Mouse (Mus musculus) gonadal fat pad, adult 2 months (tissue): Measurements from ENCODE around the gene Slco6c1. TPM values are rescaled to one million over a fixed set of nuclear protein-coding genes. Genes with fewer than 3 reads are reported as not detected.

Source experiments
- DNase-seq: peaks from one replicate; pipeline ENCODE4 v3.0.0-alpha.2; 2012; ENCODE audit warnings: low read depth
- polyA plus RNA-seq: library from polyadenylated mRNA; depleted of rRNA; stranded (reverse); fragments of >200 nt; gene quantifications from 2 replicates; pipeline ENCODE4 v1.2.3, GENCODE M21; 2012; rRNA removed

Gene Slco6c1
- 0.03 and 0.14 TPM in 2 replicates for polyA plus RNA-seq

DNA sequence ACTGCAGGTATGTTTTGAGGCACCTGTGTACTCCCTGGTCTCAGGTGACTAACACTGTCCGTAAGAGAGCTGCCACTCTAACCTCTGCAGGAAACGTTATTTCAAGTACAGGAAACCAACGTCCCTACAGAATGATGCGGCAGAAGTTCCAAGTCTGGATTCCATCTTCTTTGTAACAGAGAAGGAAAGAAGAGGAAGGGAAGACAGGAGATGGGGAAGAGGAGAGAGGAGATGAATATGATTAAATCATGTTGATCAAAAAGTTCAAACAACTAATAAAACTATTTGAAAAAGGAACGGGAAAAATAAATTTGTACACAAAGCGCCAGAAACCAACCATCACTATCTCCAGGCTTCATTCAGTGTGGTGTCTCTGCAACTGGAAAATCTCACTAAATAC is at the start of gene Slco6c1:
Gene Slco6c1 (minus strand): TSS at position 101 of the 400 bp plus-strand sequence.
- no peak for DNase-seq

DNA sequence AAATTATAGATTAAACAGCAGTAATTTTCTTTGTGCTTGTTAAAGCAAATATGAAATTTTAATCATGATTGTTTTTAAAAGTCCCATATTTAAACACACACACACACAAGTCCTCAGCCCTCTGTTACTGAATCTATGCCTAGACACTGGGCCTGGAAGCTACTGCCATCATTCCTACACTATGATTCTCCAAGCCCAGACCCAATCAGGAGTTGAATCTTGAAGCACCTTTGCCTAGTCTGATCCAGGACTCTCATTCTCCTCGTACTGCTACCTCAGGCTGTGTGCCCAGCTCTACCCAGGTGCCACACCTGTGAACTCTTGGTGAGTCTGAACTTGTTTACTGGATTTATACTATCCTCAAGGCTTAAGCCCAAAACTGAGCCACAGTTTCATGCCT is 89.1 kb downstream of the Slco6c1 start:
- DNase-seq: no peak

DNA sequence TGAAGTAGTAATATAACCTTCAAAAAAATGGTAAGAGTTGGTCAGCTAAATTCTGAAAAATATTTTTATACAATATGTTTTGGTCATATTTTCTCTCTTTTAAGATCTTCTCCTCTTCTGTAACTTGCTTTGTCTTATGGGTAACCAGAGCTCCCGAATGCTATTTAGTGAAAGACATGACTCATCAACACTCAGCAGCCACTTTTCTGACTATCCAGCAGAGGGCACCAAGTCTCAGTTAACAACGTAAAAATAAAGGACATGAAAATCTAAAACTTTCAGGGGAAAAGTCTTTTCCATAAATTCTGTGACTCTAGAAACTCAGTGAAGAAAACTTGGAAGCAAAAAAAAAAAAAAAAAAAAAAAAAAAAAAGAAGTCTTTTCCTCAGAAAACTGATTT is 89.6 kb downstream of the Slco6c1 start:
- no peak for DNase-seq

DNA sequence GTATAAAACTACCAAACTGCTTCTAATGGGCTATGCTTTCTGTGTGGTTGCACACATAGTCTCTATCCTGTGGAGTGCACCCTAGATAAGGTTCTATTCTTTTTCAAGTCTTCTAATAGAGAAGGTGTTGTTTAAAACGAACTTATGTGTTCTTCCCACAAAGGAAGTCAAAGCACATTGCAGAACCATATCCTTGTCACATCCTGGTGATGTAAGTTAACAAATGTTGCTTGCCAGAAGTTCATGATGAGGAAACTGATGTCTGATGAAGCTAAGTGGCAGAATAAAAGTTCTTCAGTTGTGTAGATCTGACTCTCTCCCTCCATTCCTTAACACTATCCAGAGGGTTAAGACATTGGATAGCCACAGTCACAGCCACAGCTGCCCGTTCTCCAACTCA is 90.1 kb downstream of the Slco6c1 start:
- no peak for DNase-seq

DNA sequence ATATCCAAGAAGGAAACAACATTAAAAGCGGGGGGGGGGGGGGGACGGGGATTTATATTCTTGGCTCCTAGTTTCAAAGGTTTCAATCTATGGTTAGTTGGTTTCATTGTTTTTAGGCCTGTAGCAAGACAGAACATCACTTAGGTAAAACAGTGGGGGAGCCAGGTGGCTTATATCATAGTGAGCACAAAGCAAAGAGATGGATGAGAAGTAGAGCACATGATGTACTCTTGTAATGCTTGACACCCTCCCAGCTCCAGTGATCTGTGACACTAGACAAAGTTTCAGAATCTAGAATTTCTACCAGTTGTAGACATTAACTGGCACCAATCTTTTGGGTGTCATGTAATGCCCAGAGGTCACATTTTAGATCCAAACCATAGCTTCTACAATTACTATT is 106.7 kb downstream of the Slco6c1 start:
- DNase-seq: no peak

DNA sequence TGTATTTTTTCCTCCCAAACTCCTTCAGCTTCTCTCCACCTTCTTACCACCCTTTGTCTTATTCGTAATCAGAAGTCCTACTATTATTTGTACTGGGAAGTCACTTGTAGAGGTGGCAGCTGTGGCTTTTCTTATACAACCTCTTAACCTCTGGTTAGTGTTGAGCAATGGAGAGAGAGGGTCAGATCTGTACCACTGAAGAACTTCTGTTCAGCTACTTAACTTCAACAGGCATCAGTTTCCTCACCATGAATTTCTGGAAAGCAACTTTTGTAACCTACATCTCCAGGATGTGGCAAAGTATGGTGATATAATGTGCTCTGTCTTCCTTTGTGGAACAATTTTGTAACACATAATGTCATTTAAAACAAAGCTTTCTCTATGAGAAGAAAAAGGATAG is 108.7 kb downstream of the Slco6c1 start:
- no peak for DNase-seq

DNA sequence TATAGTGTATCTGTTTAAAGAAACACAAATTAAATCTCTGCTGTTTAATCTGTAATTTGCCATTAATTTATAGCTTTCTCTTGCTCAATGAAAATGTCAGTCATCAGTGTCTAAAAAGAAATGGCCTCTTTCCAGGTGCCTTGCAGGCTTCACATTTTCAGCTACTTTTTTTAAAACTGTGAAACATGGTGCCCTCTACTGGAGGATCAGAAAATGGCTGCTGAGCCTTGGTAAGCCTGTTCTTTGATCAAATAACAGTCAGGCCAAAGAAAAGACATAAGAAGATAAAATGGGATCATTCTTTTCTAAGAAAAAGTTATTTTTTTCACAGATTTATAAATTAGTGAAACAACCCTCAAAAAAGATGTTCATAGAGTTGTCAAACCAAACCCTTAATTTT is 109.1 kb downstream of the Slco6c1 start:
- DNase-seq: no peak
